Mouse (Mus musculus) myocyte (in vitro differentiated cells): Measurements from ENCODE around the gene Atp1a2.

Experiments
- CEBPB ChIP-seq: IDR thresholded peaks from 2 replicates; pipeline ENCODE4 v1.6.1; 2011; ENCODE audit warnings: mild to moderate bottlenecking, moderate library complexity; ENCODE audit not compliant: poor library complexity, insufficient read depth, severe bottlenecking
- E2F4 ChIP-seq: IDR thresholded peaks from one replicate; pipeline ENCODE4 v1.6.1; 2011; ENCODE audit warnings: mild to moderate bottlenecking, control low read depth, moderate library complexity; ENCODE audit not compliant: insufficient read depth
- MAX ChIP-seq: IDR thresholded peaks from one replicate; pipeline ENCODE4 v1.6.1; 2011; ENCODE audit warnings: low read depth, mild to moderate bottlenecking, control low read depth
- MYOD1 ChIP-seq, 3 experiments: IDR thresholded peaks; one replicate each; pipeline ENCODE4 v1.6.1; 2011; ENCODE audit warnings: control low read depth in 2 of 3, low read depth in 2 of 3, mild to moderate bottlenecking in 2 of 3, moderate library complexity in 1 of 3; ENCODE audit not compliant: insufficient read length in 2 of 3, control insufficient read depth in 1 of 3
- MYOG ChIP-seq, 3 experiments: IDR thresholded peaks; one replicate each; pipeline ENCODE4 v1.6.1; 2011; ENCODE audit warnings: control low read depth in 2 of 3, low read depth in 2 of 3, mild to moderate bottlenecking in 2 of 3; ENCODE audit not compliant: insufficient read length in 2 of 3, control insufficient read depth in 1 of 3, insufficient read depth in 1 of 3
- POLR2A ChIP-seq: IDR thresholded peaks from one replicate; pipeline ENCODE4 v1.6.1; 2011; ENCODE audit warnings: low read depth, mild to moderate bottlenecking, control low read depth, moderate library complexity; ENCODE audit not compliant: insufficient read length
- POLR2AphosphoS2 ChIP-seq: IDR thresholded peaks from one replicate; pipeline ENCODE4 v1.6.1; 2011; ENCODE audit warnings: low read depth, control low read depth; ENCODE audit not compliant: insufficient read length
- TCF12 ChIP-seq: IDR thresholded peaks from one replicate; pipeline ENCODE4 v1.6.1; 2011; ENCODE audit warnings: mild to moderate bottlenecking, control low read depth; ENCODE audit not compliant: poor library complexity, insufficient read depth, severe bottlenecking
- USF1 ChIP-seq: IDR thresholded peaks from one replicate; pipeline ENCODE4 v1.6.1; 2011; ENCODE audit warnings: low read depth, mild to moderate bottlenecking, control low read depth, moderate library complexity

GRCm38 (mm10) chr1:172300247-172300646 lies 2.4 kb upstream of the Atp1a2 start:
- TF ChIP-seq POLR2A (no peak), MYOD1 (IDR thresholded peaks at IDR 0.05; ENCODE audit: control insufficient read depth in 1 of 3, insufficient read length in 2 of 3, low read depth in 2 of 3) (no peak), TCF12 (no peak), CEBPB (no peak), POLR2AphosphoS2 (no peak), E2F4 (no peak), MYOG (IDR thresholded peaks at IDR 0.05; ENCODE audit: control insufficient read depth in 1 of 3, insufficient read depth in 1 of 3, insufficient read length in 2 of 3, low read depth in 2 of 3) (no peak), MAX (no peak), USF1 (no peak)
